Mouse (Mus musculus): ENCODE results near the gene Crtc3.

- TF ChIP-seq CTCF (IDR thresholded peaks at IDR 0.05; ENCODE audit: extremely low read depth, insufficient read depth, low read length) (no peak), POLR2A (IDR thresholded peaks at IDR 0.05; ENCODE audit: extremely low read depth, insufficient read depth, low read length) (no peak)
Observed at GRCm38 (mm10) chr7:80646093-80647025, 42.3 kb downstream of the Crtc3 start.
